Mouse (Mus musculus) right cerebral cortex, postnatal 4 days (tissue): ENCODE data around the gene Olfr826.
A peak's percentile ranks its signal among the peaks of the same experiment; 100 is the strongest.
"Not testable (repeated sequence)": the region's sequence is repeated elsewhere in the genome, so short reads cannot be mapped to it uniquely, and the experiment has no call there.

ENCODE experiments used
- DNase-seq: peaks from one replicate; pipeline ENCODE4 v3.0.0-alpha.2; 2022

The Olfr826 gene

DNA sequence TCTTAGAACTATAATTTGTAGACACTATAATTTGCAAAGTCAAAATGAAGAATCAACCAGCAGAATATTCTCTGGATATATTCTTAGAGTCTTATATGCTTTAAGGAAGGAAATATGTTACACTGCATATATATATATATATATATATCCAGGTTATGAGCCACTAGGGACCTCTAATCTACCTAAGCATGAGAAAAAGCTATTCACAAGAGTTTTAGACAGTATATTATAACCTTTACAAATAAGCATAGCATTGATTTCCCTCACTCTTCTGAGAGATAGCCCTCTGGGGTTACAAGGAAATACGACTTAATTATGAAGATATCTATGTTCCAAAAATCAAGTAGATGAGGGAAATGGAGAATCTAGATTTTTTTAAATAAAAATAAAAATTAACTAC is at the start of gene Olfr826:
Gene Olfr826 (minus strand): TSS at position 101 of the 400 bp plus-strand sequence.
- no peak for DNase-seq

DNA sequence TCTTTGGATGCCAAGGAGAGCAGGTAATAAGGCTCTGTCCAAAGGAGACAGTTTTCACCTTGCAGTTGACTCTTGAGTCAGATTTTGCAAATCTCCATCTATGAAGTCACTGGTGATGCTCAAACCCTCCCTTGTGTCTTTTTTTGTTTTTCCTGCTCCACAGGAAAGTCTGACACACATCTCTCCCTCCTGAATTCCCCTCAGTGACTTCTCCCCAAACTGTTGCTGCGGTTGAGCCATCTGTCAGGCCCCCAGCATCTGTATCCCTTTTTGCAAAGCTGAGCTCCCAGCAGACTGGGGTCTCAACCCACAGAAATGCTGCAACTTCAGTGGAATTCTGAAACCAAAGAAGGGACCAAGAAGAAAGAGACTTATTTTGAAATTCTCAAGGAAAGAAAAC is 48.1 kb upstream of the Olfr826 start:
- no peak for DNase-seq

DNA sequence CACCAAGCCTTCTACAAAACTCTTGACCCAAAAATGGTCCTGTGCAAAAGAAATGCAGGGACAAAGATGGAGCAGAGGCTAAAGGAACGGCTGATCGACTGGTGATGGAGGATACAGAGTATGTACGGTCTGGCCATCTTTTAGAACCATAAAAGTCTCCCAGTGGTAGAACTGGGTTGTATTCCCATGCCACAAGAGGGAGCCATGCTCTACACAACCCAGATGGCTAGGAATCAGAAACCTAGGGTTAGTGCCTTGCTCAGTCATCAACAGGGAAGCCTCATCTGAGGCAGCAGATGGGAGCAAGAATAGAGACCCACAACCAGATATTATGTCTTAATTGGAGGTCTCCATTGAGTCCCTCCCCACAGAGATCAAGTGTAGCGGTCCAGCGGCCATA is 45.6 kb upstream of the Olfr826 start:
- no peak for DNase-seq

DNA sequence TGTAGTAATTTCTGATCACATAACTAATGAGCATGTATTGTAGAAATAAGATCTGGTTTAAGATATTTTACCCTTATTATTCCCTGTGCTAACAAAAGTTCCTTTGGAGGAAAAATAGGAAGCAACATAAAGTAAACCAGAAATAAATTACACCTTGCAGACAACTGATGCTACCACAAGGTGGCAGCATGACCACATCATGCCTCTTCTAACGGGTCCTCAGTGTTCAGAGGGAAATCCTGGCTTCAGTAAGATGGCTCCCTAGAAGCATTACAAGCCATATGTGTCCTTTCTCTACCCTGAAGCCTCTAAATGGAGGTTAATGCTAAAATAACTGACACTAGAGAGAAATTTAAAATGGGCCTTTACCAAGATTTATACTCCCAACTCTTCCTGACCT is 44.3 kb upstream of the Olfr826 start:
- peak; percentile 61 for DNase-seq

- no peak for DNase-seq
Measured at GRCm38 (mm10) chr10:130225034-130225433, 41.0 kb upstream of the Olfr826 start.

DNA sequence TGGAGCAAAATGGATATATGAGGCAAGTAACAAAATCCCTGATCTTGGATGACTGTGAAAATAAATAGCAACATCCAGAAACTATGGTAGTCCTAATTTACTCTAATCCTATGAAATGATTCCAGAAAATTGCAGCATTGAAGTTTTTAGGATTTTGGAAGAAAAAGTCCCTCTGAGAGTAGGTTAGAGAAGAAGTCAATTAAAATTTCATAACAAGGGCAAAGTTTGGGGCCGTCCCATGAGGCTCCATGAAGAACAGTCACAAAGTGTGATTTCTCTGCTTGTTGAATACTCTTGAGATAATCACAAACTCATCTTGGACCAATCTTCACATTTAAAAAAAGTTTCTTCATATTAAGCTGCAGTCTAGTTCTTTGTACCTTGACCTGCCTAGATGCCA is 30.3 kb upstream of the Olfr826 start, which contains the start of gene Olfr827:
Gene Olfr827 (minus strand): TSS at position 101 of the 400 bp plus-strand sequence.
- no peak for DNase-seq

DNA sequence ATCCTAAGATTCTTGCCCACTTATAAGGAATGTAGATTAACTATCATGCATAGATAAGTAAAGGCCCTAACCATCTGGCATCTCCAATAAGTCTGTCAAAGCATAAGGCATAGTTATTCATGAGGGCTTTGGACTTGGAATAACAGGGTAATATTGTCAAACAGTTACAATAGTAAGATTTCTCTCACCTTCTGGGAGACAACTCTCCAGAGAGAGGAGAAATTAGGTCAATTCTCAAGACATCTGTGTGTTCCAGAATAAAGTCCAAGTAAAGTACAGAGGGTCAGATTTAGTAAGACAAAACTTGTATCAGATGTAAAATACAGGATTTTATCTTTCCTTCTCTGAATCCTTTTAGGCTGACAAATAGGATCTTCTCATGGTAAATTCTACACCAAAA is 17.3 kb downstream of the Olfr826 start, which contains the start of gene Olfr825:
Gene Olfr825 (minus strand): TSS at position 101 of the 400 bp plus-strand sequence.
- DNase-seq: no peak

GRCm38 (mm10) chr10:130165196-130165595 is 18.8 kb downstream of the Olfr826 start:
- no peak for DNase-seq

DNA sequence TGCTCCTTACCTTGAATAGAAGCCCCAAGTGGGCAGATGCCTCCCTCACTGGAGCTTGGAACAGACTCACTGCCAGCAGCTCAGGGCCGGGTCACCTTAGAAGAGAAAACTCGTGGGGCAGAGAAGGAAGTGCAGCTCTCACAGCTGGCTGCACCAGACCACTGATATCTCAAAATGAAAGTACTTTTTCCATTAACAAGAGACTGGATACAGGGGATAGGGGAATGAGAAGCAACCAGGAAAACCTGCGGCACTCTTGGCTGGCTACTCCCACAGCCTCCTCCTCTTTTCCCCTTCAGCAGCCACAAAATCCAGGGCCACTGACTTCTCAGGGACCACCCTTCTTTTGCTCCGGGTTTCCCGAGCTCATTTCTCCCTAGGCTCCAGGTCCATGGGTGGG is 39.9 kb downstream of the Olfr826 start:
- no peak for DNase-seq

- DNase-seq: not testable (repeated sequence)
Measured at GRCm38 (mm10) chr10:130142481-130142880, 41.5 kb downstream of the Olfr826 start.

DNA sequence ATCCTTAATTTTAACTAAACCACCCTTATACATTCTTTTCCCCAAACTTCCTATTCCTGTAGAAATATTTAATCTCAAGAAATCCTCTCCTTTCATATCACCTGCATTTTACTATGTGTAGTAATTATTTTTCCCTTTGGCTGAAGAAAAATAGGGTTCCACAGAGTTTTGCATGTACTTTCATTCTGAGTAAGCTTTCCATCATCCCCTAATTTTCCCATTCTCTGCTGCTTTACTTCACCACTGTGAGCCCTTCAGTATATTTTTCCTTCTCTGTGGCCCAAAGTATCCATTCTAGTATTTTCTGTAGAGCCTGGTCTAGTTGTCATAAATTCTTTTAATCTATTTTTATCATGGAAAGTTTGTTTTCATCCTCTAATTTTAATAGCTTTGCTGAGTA is 49.2 kb downstream of the Olfr826 start:
- no peak for DNase-seq

DNA sequence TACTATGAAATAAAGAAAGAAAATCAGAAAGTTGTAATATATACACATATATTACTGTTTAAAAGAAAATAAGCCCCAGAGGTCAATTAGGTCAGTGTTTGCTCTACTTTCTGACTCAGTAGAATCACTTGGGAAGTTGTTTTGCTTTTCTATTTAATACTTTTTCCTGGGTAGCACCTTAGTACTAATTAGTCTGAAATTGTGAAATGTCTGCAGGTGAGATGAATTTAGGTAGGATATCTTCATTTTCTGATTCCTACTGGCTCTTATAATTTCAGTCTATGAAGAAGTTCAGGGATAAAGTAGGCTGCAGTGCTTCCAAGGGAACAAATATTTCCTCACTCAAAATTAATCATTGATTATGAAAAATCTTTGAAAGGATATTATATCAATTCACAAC is 54.1 kb downstream of the Olfr826 start, which contains the start of gene Olfr824:
Gene Olfr824 (minus strand): TSS at position 101 of the 400 bp plus-strand sequence.
- DNase-seq: not testable (repeated sequence)
